Mouse (Mus musculus) heart, embryonic 12.5 days (tissue): ENCODE data around the gene Phc1. TPM values are rescaled to one million over a fixed set of nuclear protein-coding genes. Genes with fewer than 3 reads are reported as not detected.
"Not testable (repeated sequence)": the region's sequence is repeated elsewhere in the genome, so short reads cannot be mapped to it uniquely, and the experiment has no call there.

ENCODE experiments used
- ATAC-seq: fragments of 200-750 bp; cut with Nextera tagmentation; 2 replicates; pipeline ENCODE4 v1.8.0; 2017; ENCODE audit warnings: moderate TSS enrichment, moderate library complexity; ENCODE audit not compliant: insufficient number of reproducible peaks, low FRiP score
- H3K27ac ChIP-seq: fragments of 300-500 bp; sonication (generic); 2 replicates; pipeline ENCODE4 v1.5.1; 2016; ENCODE audit warnings: mild to moderate bottlenecking, moderate library complexity; ENCODE audit not compliant: poor library complexity, severe bottlenecking
- H3K27me3 ChIP-seq: fragments of 300-500 bp; sonication (generic); replicated peaks from 2 replicates; pipeline ENCODE4 v1.6.1; 2016; ENCODE audit warnings: mild to moderate bottlenecking, moderate library complexity
- H3K36me3 ChIP-seq: fragments of 300-500 bp; sonication (generic); 2 replicates; pipeline ENCODE4 v1.6.1; 2016; ENCODE audit warnings: mild to moderate bottlenecking, moderate library complexity
- H3K4me1 ChIP-seq: fragments of 300-500 bp; sonication (generic); replicated peaks from 2 replicates; pipeline ENCODE4 v1.6.1; 2016; ENCODE audit warnings: mild to moderate bottlenecking
- H3K4me2 ChIP-seq: fragments of 300-500 bp; sonication (generic); 2 replicates; pipeline ENCODE4 v1.6.1; 2016; ENCODE audit warnings: mild to moderate bottlenecking, moderate library complexity
- H3K4me3 ChIP-seq: fragments of 300-500 bp; sonication (generic); 2 replicates; pipeline ENCODE4 v1.5.1; 2016; ENCODE audit warnings: mild to moderate bottlenecking
- H3K9ac ChIP-seq: fragments of 300-500 bp; sonication (generic); 2 replicates; pipeline ENCODE4 v1.6.1; 2016; ENCODE audit warnings: mild to moderate bottlenecking, moderate library complexity
- H3K9me3 ChIP-seq: fragments of 300-500 bp; sonication (generic); replicated peaks from 2 replicates; pipeline ENCODE4 v1.6.1; 2016; ENCODE audit warnings: mild to moderate bottlenecking, moderate library complexity
- WGBS: fragments of 180-500 bp; shearing (Covaris S2); methylation state at CpG from one replicate; pipeline ENCODE4 v1.1.7; 2016; 5-methylcytosine and 5-hydroxymethylcytosine counted together
- polyA plus RNA-seq: library from polyadenylated mRNA; unstranded; fragments of >200 nt; fragmentation: Nextera tagmentation; extraction: Ambion mirVana; gene quantifications from 2 replicates; pipeline ENCODE4 v1.2.1, GENCODE M21; 2016

Phc1 gene
- polyA plus RNA-seq, result 13.7 and 14.3 TPM in 2 replicates

- H3K4me3 ChIP-seq, result peak within 1 kb of the TSS; percentile 76
- H3K27me3 ChIP-seq, result no peaks in the 10 kb centered on the region
- H3K9me3 ChIP-seq, result no peaks in the 10 kb centered on the region
- peaks cover 8% of the 10 kb centered on the region for H3K36me3 ChIP-seq
- peak within 1 kb of the TSS; percentile 88 for H3K9ac ChIP-seq
- H3K4me1 ChIP-seq, result peaks cover 42% of the 10 kb centered on the region
- H3K27ac ChIP-seq, result peak within 1 kb of the TSS; percentile 93
- ATAC-seq, result no peak
- H3K4me2 ChIP-seq, result peak within 1 kb of the TSS; percentile 72
- WGBS, result 2% methylated on average over 17 of the region's 17 CpGs
These were observed at the start of gene Phc1 for GRCm38 (mm10) chr6:122340349-122341000. TSS of gene Phc1 (minus strand) at chr6:122340561.

GRCm38 (mm10) chr6:122389986-122390385 lies 49.6 kb upstream of the Phc1 start:
- H3K9me3 ChIP-seq, H3K9ac ChIP-seq, H3K36me3 ChIP-seq, H3K4me3 ChIP-seq, H3K27me3 ChIP-seq, ATAC-seq, H3K27ac ChIP-seq, H3K4me2 ChIP-seq: not testable (repeated sequence)
- WGBS, result 77% methylated on average over 3 of the region's 3 CpGs
- peaks cover 37% of the 10 kb centered on the region for H3K4me1 ChIP-seq

GRCm38 (mm10) chr6:122387177-122388028 lies 47.0 kb upstream of the Phc1 start:
- not testable (repeated sequence) for H3K4me2 ChIP-seq, H3K27me3 ChIP-seq, H3K4me3 ChIP-seq, H3K9ac ChIP-seq, H3K36me3 ChIP-seq, ATAC-seq, H3K9me3 ChIP-seq, H3K27ac ChIP-seq
- peaks cover 19% of the 10 kb centered on the region; the same call in 1 of the 2 replicates for H3K4me1 ChIP-seq
- 81% methylated on average over 12 of the region's 12 CpGs for WGBS

GRCm38 (mm10) chr6:122385724-122386123 lies 45.4 kb upstream of the Phc1 start:
- Histone ChIP-seq H3K4me1 (0 out of 2 replicates have a peak, but pooled peaks cover 5% of the 10 kb centered on the region), H3K9ac (no peak overlapping the region), H3K9me3 (no peaks in the 10 kb centered on the region), H3K4me3 (no peak overlapping the region), H3K4me2 (no peak overlapping the region), H3K27me3 (no peaks in the 10 kb centered on the region), H3K36me3 (no peaks in the 10 kb centered on the region), H3K27ac (no peak overlapping the region)
- WGBS, result 69% methylated on average over 5 of the region's 5 CpGs
- no peak for ATAC-seq

GRCm38 (mm10) chr6:122384886-122385285 lies 44.5 kb upstream of the Phc1 start:
- H3K4me1 ChIP-seq, result 0 out of 2 replicates have a peak, but pooled peaks cover 3% of the 10 kb centered on the region
- no peak overlapping the region for H3K9ac ChIP-seq
- H3K9me3 ChIP-seq, result no peaks in the 10 kb centered on the region
- no peak overlapping the region for H3K27ac ChIP-seq
- WGBS, result 61% methylated on average over 13 of the region's 13 CpGs
- no peak overlapping the region for H3K4me2 ChIP-seq
- no peak for ATAC-seq
- H3K27me3 ChIP-seq, result no peaks in the 10 kb centered on the region
- no peak overlapping the region for H3K4me3 ChIP-seq
- H3K36me3 ChIP-seq, result no peaks in the 10 kb centered on the region

GRCm38 (mm10) chr6:122383211-122383610 lies 42.9 kb upstream of the Phc1 start:
- ATAC-seq, result no peak
- H3K4me3 ChIP-seq, result no peak overlapping the region
- WGBS, result 69% methylated on average over 5 of the region's 5 CpGs
- H3K9me3 ChIP-seq, result no peaks in the 10 kb centered on the region
- 0 out of 2 replicates have a peak, but pooled peaks cover 3% of the 10 kb centered on the region for H3K4me1 ChIP-seq
- no peak overlapping the region for H3K4me2 ChIP-seq
- no peaks in the 10 kb centered on the region for H3K27me3 ChIP-seq
- no peaks in the 10 kb centered on the region for H3K36me3 ChIP-seq
- no peak overlapping the region for H3K9ac ChIP-seq
- H3K27ac ChIP-seq, result no peak overlapping the region

- Histone ChIP-seq H3K9me3 (no peaks in the 10 kb centered on the region), H3K4me2 (no peak overlapping the region), H3K27me3 (no peaks in the 10 kb centered on the region), H3K27ac (no peak overlapping the region), H3K4me3 (no peak overlapping the region), H3K36me3 (no peaks in the 10 kb centered on the region), H3K9ac (no peak overlapping the region), H3K4me1 (0 out of 2 replicates have a peak, but pooled peaks cover 3% of the 10 kb centered on the region)
- ATAC-seq, result no peak
- WGBS, result 81% methylated on average over 8 of the region's 8 CpGs
These were observed 41.7 kb upstream of the Phc1 start for GRCm38 (mm10) chr6:122382046-122382445.

GRCm38 (mm10) chr6:122368245-122368644 lies 27.9 kb upstream of the Phc1 start:
- no peaks in the 10 kb centered on the region for H3K9me3 ChIP-seq
- 65% methylated on average over 3 of the region's 3 CpGs for WGBS
- H3K4me2 ChIP-seq, result no peak overlapping the region
- H3K27me3 ChIP-seq, result no peaks in the 10 kb centered on the region
- H3K36me3 ChIP-seq, result no peaks in the 10 kb centered on the region
- no peak overlapping the region for H3K9ac ChIP-seq
- no peak for ATAC-seq
- H3K4me1 ChIP-seq, result no peaks in the 10 kb centered on the region
- no peak overlapping the region for H3K4me3 ChIP-seq
- no peak overlapping the region for H3K27ac ChIP-seq

- Histone ChIP-seq H3K27me3 (no peaks in the 10 kb centered on the region), H3K4me3 (no peak overlapping the region), H3K4me1 (no peaks in the 10 kb centered on the region), H3K9me3 (peaks cover 5% of the 10 kb centered on the region), H3K27ac (no peak overlapping the region), H3K4me2 (no peak overlapping the region), H3K9ac (no peak overlapping the region), H3K36me3 (no peaks in the 10 kb centered on the region)
- WGBS, result 40% methylated on average over 3 of the region's 3 CpGs
- no peak for ATAC-seq
These were observed 26.6 kb upstream of the Phc1 start for GRCm38 (mm10) chr6:122366976-122367375.

- Histone ChIP-seq H3K4me1 (no peaks in the 10 kb centered on the region), H3K9ac (no peak overlapping the region), H3K36me3 (no peaks in the 10 kb centered on the region), H3K9me3 (peaks cover 5% of the 10 kb centered on the region), H3K4me3 (no peak overlapping the region), H3K27me3 (no peaks in the 10 kb centered on the region), H3K27ac (no peak overlapping the region), H3K4me2 (no peak overlapping the region)
- no peak for ATAC-seq
- 48% methylated on average over 2 of the region's 2 CpGs for WGBS
These were observed 25.9 kb upstream of the Phc1 start for GRCm38 (mm10) chr6:122366287-122366686.

GRCm38 (mm10) chr6:122365706-122366105 lies 25.3 kb upstream of the Phc1 start:
- 51% methylated on average over 3 of the region's 3 CpGs for WGBS
- no peak overlapping the region for H3K9ac ChIP-seq

More at GRCm38 (mm10) chr6:122365706-122366105, 25.3 kb upstream of the Phc1 start:
- H3K4me3 ChIP-seq, result no peak overlapping the region
- no peak overlapping the region for H3K27ac ChIP-seq
- peaks cover 5% of the 10 kb centered on the region for H3K9me3 ChIP-seq
- H3K4me1 ChIP-seq, result no peaks in the 10 kb centered on the region
- H3K27me3 ChIP-seq, result no peaks in the 10 kb centered on the region
- no peak overlapping the region for H3K4me2 ChIP-seq
- ATAC-seq, result no peak
- H3K36me3 ChIP-seq, result no peaks in the 10 kb centered on the region
